Mouse (Mus musculus) left cerebral cortex, postnatal 10 days (tissue): ENCODE measurements around the gene Pimreg. TPM values are rescaled to one million over a fixed set of nuclear protein-coding genes. Genes with fewer than 3 reads are reported as not detected.

Source experiments
- DNase-seq, 2 experiments: peaks; one replicate each; pipeline ENCODE4 v3.0.0; 2021 to 2022; ENCODE audit warnings: low spot score in 2 of 2, mixed read lengths in 1 of 2; ENCODE audit errors: extremely low spot score in 1 of 2
- intact Hi-C: fragments of 180-260 bp; cut with DNase I; formaldehyde crosslinking; loops from one replicate; pipeline ENCODE4 v1.15.1; 2025
- total RNA-seq, 2 experiments: library from RNA; stranded (reverse); gene quantifications; 2 replicates each; pipeline ENCODE4 v1.2.3; 2021

Gene Pimreg
- total RNA-seq, 2 experiments from 2014 or later: 2.8 to 3.7 TPM

DNA sequence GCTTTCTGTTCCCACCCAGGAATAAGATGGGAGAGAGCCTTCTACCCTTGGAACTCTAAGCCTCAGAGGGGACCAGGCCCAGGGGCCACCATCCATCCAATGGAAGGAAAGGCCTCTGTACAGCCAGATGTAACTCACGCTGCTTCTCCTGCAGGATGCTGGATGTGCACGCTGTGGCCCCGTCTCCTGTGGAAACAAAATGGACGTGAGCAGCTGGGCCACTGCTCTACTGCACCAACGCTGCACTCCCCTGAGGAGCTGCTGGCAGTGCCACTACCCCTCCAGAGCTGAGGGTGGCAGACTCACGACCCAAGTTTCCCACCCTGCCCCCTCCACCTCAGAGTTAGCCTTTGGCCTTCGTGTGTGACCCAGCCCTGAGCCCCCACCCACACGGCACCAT, 50.6 kb downstream of the Pimreg start:
- intact Hi-C loops: no loop called here
- peak in 1 of 2 experiments; percentile 18 for DNase-seq

DNA sequence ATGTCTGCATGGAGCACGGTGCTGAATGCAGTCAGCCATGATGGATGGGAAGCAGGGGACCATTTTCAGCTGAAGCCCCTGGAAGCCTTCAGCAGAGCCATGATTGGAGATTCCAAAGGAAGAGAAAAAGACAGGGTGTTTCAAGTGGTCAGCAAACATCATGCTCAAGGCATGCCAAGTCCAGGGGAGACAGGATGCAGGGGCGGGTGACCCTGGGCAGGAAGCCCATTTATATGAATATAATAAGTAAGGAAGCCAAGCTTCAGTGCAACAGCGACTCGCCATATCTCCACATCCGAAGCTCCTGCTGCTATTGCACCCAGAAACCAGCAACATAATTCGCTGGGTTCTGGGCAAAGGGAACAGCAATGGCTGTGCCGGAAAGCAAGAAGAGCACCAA, 52.6 kb downstream of the Pimreg start:
- no peak for DNase-seq
- intact Hi-C loops: no loop called here

DNA sequence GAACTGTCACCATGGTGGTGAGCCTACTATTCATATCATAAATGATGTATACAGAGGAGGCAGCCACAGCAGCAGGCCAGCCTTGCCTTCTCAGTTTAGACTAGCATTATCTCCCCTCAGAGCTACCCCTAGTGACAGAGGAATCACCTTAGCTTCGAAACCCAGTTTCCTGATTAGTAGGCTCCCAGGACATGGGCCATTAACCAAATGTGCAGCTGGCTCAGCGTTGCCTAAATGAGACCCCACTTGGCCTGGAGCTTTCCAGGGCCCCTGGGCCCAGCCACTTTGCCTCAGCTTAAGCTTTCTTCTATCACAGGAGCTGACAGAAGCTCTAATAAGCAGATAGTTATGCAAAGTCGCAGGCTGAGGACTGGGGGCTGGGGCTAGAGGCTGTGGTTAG, 54.2 kb downstream of the Pimreg start:
- DNase-seq: no peak

More for the DNA sequence above, 54.2 kb downstream of the Pimreg start:
- intact Hi-C loops: no loop called here

Other genes starting within 250 kb of the Pimreg start
- under 1 TPM in 1 of 2 experiments, not detected in 1; 0.24 TPM for gene Aipl1, start 4.5 kb upstream of the Pimreg start, total RNA-seq
- 10 to 100 TPM; 44.4 to 46.3 TPM for gene Pitpnm3, start 93.7 kb downstream of the Pimreg start, total RNA-seq
- 10 to 100 TPM; 12.1 to 13.7 TPM for gene Gm43951, start 164.8 kb downstream of the Pimreg start, total RNA-seq
- gene 4933427D14Rik, start 165.4 kb downstream of the Pimreg start, total RNA-seq: 10 to 100 TPM; 30.1 to 32.5 TPM
- 10 to 100 TPM; 43.4 to 46.1 TPM for gene Txndc17, start 165.5 kb downstream of the Pimreg start, total RNA-seq
- 10 to 100 TPM; 14.7 to 15.7 TPM for gene Med31, start 173.6 kb downstream of the Pimreg start, total RNA-seq
- 10 to 100 TPM; 16.4 to 19.8 TPM for gene Slc13a5, start 225.2 kb downstream of the Pimreg start, total RNA-seq